Mouse (Mus musculus): ENCODE results near the gene Emid1.

Emid1 gene

GRCm38 (mm10) chr11:5160722-5161485 is 8.8 kb upstream of the Emid1 start:
- DNase-seq (ENCODE audit: low spot score), result no peak

GRCm38 (mm10) chr11:5158056-5158455 is 6.0 kb upstream of the Emid1 start:
- DNase-seq (ENCODE audit: low spot score), result no peak

GRCm38 (mm10) chr11:5154961-5155805 is 3.1 kb upstream of the Emid1 start:
- no peak for DNase-seq (ENCODE audit: low spot score)

GRCm38 (mm10) chr11:5151247-5151630 is 818 bp downstream of the Emid1 start:
- DNase-seq (ENCODE audit: low spot score), result no peak

- no peak for DNase-seq (ENCODE audit: low spot score)
Observed at GRCm38 (mm10) chr11:5150416-5151246, 1.4 kb downstream of the Emid1 start.

GRCm38 (mm10) chr11:5149955-5150354 is 2.1 kb downstream of the Emid1 start:
- DNase-seq (ENCODE audit: low spot score), result no peak

GRCm38 (mm10) chr11:5149249-5149648 is 2.8 kb downstream of the Emid1 start:
- no peak for DNase-seq (ENCODE audit: low spot score)

GRCm38 (mm10) chr11:5145600-5145999 is 6.5 kb downstream of the Emid1 start:
- no peak for DNase-seq (ENCODE audit: low spot score)

- no peak for DNase-seq (ENCODE audit: low spot score)
Observed at GRCm38 (mm10) chr11:5141965-5142364, 10.1 kb downstream of the Emid1 start.

- no peak for DNase-seq (ENCODE audit: low spot score)
Observed at GRCm38 (mm10) chr11:5141252-5141651, 10.8 kb downstream of the Emid1 start.

- DNase-seq (ENCODE audit: low spot score), result no peak
Observed at GRCm38 (mm10) chr11:5140619-5141018, 11.4 kb downstream of the Emid1 start.

GRCm38 (mm10) chr11:5139372-5139771 is 12.7 kb downstream of the Emid1 start:
- DNase-seq (ENCODE audit: low spot score), result no peak

GRCm38 (mm10) chr11:5138642-5139041 is 13.4 kb downstream of the Emid1 start:
- DNase-seq (ENCODE audit: low spot score), result no peak

- no peak for DNase-seq (ENCODE audit: low spot score)
Observed at GRCm38 (mm10) chr11:5135914-5136313, 16.1 kb downstream of the Emid1 start.

- DNase-seq (ENCODE audit: low spot score), result no peak
Observed at GRCm38 (mm10) chr11:5132751-5133150, 19.3 kb downstream of the Emid1 start.

- no peak for DNase-seq (ENCODE audit: low spot score)
Observed at GRCm38 (mm10) chr11:5130111-5130665, 21.9 kb downstream of the Emid1 start.

- DNase-seq (ENCODE audit: low spot score), result no peak
Observed at GRCm38 (mm10) chr11:5129035-5129480, 23.0 kb downstream of the Emid1 start.

GRCm38 (mm10) chr11:5125713-5126112 is 26.3 kb downstream of the Emid1 start:
- DNase-seq (ENCODE audit: low spot score), result no peak

GRCm38 (mm10) chr11:5114931-5115581 is 37.0 kb downstream of the Emid1 start:
- peak; percentile 85 for DNase-seq (ENCODE audit: low spot score)

- no peak for DNase-seq (ENCODE audit: low spot score)
Observed at GRCm38 (mm10) chr11:5113645-5114044, 38.4 kb downstream of the Emid1 start.

GRCm38 (mm10) chr11:5109441-5109840 is 42.6 kb downstream of the Emid1 start:
- no peak for DNase-seq (ENCODE audit: low spot score)
